Mouse (Mus musculus) gastrocnemius, adult 8-10 months (tissue): ENCODE results near the gene Stub1. TPM values are rescaled to one million over a fixed set of nuclear protein-coding genes. Genes with fewer than 3 reads are reported as not detected.

Experiments used
- DNase-seq, 2 experiments: peaks; one replicate each; pipeline ENCODE4 v3.0.0; 2022; ENCODE audit warnings: low spot score in 2 of 2
- total RNA-seq, 4 experiments: library from RNA; stranded (reverse); gene quantifications; 2 replicates each; pipeline ENCODE4 v1.2.4; 2022

The Stub1 gene
- total RNA-seq, 4 experiments from 2014 or later: 87.3 to 101 (median 91.1) TPM

- DNase-seq: no peak
Measured at GRCm38 (mm10) chr17:25837533-25837932, 4.3 kb upstream of the Stub1 start.

GRCm38 (mm10) chr17:25837076-25837410, 3.8 kb upstream of the Stub1 start, which contains the start of gene Rhbdl1:
Gene Rhbdl1, minus strand, starts transcription at chr17:25837295.
- DNase-seq: peak; percentile 77 to 89

- DNase-seq: no peak
Measured at GRCm38 (mm10) chr17:25836397-25837075, 3.3 kb upstream of the Stub1 start.

- DNase-seq: no peak
Measured at GRCm38 (mm10) chr17:25835816-25836215, 2.6 kb upstream of the Stub1 start.

GRCm38 (mm10) chr17:25835301-25835700, 2.1 kb upstream of the Stub1 start:
- no peak for DNase-seq

GRCm38 (mm10) chr17:25834595-25835222, 1.5 kb upstream of the Stub1 start:
- DNase-seq: no peak

GRCm38 (mm10) chr17:25833961-25834594, 874 bp upstream of the Stub1 start:
- no peak for DNase-seq

- peak; percentile 99 to 100 for DNase-seq
Measured at GRCm38 (mm10) chr17:25832436-25833290, 541 bp downstream of the Stub1 start.

GRCm38 (mm10) chr17:25831451-25832281, 1.5 kb downstream of the Stub1 start:
- no peak for DNase-seq

- no peak for DNase-seq
Measured at GRCm38 (mm10) chr17:25830806-25831431, 2.3 kb downstream of the Stub1 start.

- no peak for DNase-seq
Measured at GRCm38 (mm10) chr17:25830200-25830753, 2.9 kb downstream of the Stub1 start.

- DNase-seq: no peak
Measured at GRCm38 (mm10) chr17:25829558-25830017, 3.6 kb downstream of the Stub1 start.

GRCm38 (mm10) chr17:25828712-25829557, 4.3 kb downstream of the Stub1 start, which contains the start of gene Jmjd8:
Gene Jmjd8, plus strand, starts transcription at chr17:25828867.
- DNase-seq: peak in 1 of 2 experiments; percentile 55

GRCm38 (mm10) chr17:25828223-25828594, 5.0 kb downstream of the Stub1 start:
- peak in 1 of 2 experiments; percentile 5 for DNase-seq

- peak in 1 of 2 experiments; percentile 7 for DNase-seq
Measured at GRCm38 (mm10) chr17:25827546-25828222, 5.5 kb downstream of the Stub1 start.

GRCm38 (mm10) chr17:25827011-25827410, 6.2 kb downstream of the Stub1 start:
- no peak for DNase-seq

- no peak for DNase-seq
Measured at GRCm38 (mm10) chr17:25825984-25826570, 7.1 kb downstream of the Stub1 start.

- DNase-seq: no peak
Measured at GRCm38 (mm10) chr17:25825311-25825710, 7.9 kb downstream of the Stub1 start.
